Mouse (Mus musculus) stomach, postnatal 0 days (tissue): Measurements from ENCODE around the gene Flt3.

Source experiments
- CTCF ChIP-seq: IDR thresholded peaks from 2 replicates; pipeline ENCODE4 v1.5.1; 2016; ENCODE audit warnings: antibody characterized with exemption, low read depth, mild to moderate bottlenecking, moderate library complexity
- EP300 ChIP-seq: optimal IDR thresholded peaks from 2 replicates; pipeline ENCODE3; 2016; ENCODE audit warnings: antibody characterized with exemption

DNA sequence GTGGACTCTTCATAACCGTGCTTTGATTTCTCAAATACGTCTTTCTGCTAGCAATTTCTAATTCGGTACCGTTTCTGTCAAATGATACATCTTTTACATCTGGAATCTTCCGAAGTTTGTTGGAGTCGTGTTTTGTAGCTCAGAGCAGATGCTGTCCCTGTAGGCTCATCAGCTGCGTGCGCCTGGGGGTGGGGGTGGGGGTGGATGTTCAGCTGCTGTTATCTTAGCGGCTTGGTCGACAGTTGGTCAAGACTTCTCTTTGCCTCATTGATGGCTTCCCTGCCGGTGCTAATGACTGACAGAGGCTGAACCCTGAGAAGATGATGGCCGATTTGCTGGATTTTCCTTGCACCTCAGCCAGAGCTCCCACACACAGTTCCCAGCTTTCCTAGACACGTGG lies 13.4 kb downstream of the Flt3 start:
- no peak for TF ChIP-seq CTCF
- TF ChIP-seq EP300, result no peak
